Mouse (Mus musculus) pancreas, adult 10 weeks (tissue): ENCODE results near the gene Dnase1. TPM values are rescaled to one million over a fixed set of nuclear protein-coding genes. Genes with fewer than 3 reads are reported as not detected.

Source experiments
- polyA plus RNA-seq: library from polyadenylated mRNA; stranded (reverse); fragments of 350-450 nt; fragmentation: Illumina TruSeq; extraction: RNeasy Lipid Tissue Mini Kit (QIAGEN cat#74804); gene quantifications from one replicate; pipeline ENCODE4 v1.2.3, GENCODE M21; 2015; ENCODE audit warnings: low read depth, low replicate concordance; ENCODE audit not compliant: insufficient read depth

The Dnase1 gene
- polyA plus RNA-seq = not detected

DNA sequence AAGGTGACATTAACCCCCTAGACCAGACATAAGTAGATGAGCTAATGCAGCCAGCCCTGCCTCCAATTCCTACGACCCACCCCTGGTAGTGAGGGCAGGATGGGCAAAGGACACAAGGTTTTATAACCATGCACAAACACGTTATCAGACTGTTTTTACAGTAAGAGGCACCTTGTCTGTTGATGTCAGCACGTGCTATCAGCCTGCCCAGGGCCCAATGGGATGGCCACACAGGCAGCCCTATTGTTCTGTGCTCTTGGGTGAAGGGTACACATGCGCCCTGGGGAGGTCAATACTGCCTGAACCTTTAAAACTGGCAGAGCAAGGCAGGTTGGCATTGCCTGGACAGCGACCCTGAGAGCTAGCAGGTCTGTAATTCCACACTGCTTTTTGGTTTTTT, at the start of gene Dnase1:
Gene Dnase1 (plus strand): TSS at position 136 of the 400 bp plus-strand sequence.

DNA sequence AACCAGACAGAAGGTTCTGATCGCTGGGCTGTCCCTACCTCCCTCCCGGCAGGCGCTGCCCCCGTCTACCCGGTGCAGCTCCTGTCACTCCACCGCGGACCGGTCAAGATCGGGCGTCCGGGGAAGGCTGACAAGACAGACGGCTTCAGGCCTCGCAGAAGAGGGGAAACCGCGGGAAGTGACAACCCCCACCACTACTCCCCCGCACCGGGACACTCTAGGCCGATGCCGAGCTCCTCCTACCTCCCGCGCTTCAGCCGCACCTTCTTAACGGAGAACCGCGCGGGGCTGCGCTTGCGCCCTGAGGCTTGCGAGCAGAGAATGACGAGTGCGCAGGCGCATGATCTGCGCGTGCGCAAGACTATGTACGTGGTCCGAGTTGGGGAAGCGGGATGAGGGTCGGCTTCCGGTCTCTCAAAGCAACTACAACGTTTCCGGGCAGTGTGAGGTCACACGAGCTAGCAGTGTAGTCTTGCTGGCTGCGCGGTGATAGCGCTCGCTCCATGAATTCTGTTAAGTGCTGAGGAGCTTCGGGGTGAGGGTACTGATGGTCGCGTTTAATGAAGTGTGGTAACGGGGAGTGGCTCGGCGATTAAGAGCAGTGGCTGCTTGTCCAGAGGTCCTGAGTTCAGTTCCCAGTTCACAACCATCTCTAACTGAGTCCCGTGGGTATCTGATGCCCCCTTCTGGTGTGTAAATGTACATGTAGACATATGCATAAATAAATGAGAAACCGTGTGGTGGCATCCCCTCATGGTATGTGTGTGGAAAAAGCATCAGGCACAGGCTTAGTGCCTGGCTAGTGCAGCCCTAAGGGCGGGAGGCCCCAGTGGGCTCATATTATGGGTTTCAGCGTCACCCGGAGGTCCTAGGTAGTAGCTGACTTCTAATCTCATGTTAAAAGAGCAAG, 33.0 kb upstream of the Dnase1 start, which contains the start of gene Slx4:
Gene Slx4 (minus strand): TSS at position 282 of the 910 bp plus-strand sequence.

DNA sequence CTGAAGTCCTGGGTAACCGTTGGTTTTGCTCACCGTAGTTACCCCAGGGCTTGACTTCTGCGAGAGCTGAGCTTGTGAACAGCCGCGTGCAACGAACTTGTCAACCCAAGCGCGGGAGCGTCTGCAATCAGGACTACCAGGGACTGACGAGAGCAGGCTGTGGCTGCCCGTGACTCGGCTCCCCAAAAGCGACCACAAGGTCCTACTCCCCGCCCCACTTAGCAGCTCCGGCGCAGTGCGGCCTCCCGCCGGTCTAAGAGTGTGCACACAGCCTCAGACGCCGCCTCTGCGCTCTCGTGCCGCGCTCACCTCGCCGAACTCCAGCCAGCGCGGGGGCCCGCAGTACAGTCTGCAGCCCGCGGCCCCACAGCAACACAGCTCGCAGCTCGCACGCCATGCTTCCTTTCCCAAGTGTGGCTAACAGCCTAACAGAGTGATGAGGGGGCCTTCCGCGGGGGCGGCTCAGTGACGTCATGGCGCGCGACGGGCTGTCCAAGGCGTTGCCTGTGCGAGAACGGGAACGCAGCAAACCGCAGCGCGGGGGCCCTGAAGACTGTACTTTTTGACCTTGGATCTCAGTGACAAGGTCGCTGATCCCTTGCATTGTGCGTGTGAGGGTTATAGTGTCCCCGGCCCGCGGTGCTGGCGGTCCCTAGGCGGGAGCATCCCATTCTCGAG, 40.8 kb downstream of the Dnase1 start, which contains the start of gene Trap1:
Gene Trap1 (minus strand): TSS at position 444 of the 678 bp plus-strand sequence.

Other genes starting within 250 kb of the Dnase1 start
- gene Olfr15, start 206.1 kb upstream of the Dnase1 start, polyA plus RNA-seq = not detected
- 0.96 TPM for gene Zfp174, start 189.7 kb upstream of the Dnase1 start, polyA plus RNA-seq
- gene Naa60, start 164.6 kb upstream of the Dnase1 start, polyA plus RNA-seq = 18.0 TPM
- 3.2 TPM for gene Zfp597, start 152.4 kb upstream of the Dnase1 start, polyA plus RNA-seq
- not detected for gene Gm20695, start 152.3 kb upstream of the Dnase1 start, polyA plus RNA-seq
- 0.61 TPM for gene 1700037C18Rik, start 128.3 kb upstream of the Dnase1 start, polyA plus RNA-seq
- 4.0 TPM for gene Cluap1, start 128.1 kb upstream of the Dnase1 start, polyA plus RNA-seq
- not detected for gene Nlrc3, start 60.3 kb upstream of the Dnase1 start, polyA plus RNA-seq
- gene Slx4, start 33.2 kb upstream of the Dnase1 start, polyA plus RNA-seq = 7.0 TPM
- 12.6 TPM for gene Trap1, start 40.9 kb downstream of the Dnase1 start, polyA plus RNA-seq
- gene Crebbp, start 177.1 kb downstream of the Dnase1 start, polyA plus RNA-seq = 5.3 TPM